In the genomic region with DNA sequence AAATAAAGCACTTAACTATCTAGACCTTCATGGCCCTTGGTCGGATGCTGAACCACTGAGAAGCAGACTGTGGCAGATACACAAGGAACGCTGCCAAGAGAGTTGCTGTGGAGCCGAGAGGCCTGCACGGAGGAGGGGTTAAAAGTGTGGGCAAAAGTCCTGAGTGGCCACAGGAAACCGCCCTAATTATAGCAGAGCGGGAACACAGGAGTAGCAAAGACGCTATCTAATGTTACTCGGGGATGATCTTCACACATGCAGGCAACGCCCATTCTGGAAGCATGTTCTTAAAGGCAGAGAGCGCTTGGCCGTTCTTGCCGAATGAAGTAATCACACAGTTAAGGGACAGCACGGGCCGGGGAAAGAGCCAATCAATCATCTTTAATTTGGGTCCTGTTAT, we compare ENCODE assay signal across 11 mouse cellular contexts. TPM values are rescaled to one million over a fixed set of nuclear protein-coding genes. Genes with fewer than 3 reads are reported as not detected.
A peak's percentile ranks its signal among the peaks of the same experiment; 100 is the strongest.
DNase-seq lines count a peak whose midpoint lies in the region; ATAC-seq and TF ChIP-seq lines count a peak whose summit lies in the region.
"Had no signal": no experiment of that assay in that cellular context is flagged by ENCODE, and none has a peak within 500 bp of the region (broad histone marks: within the 10 kb centered on the region; RNA-seq: fewer than 3 reads in every experiment).

No protein-coding gene starts in this region.

- no peaks in the 10 kb centered on the region for H3K4me1 ChIP-seq in hindbrain, embryonic 14.5 days (replicated peaks; ENCODE audit: control insufficient read depth, insufficient read depth, low read length)
- H3K4me1 ChIP-seq in hindbrain, embryonic 16.5 days (ENCODE audit: control insufficient read depth, insufficient read depth, low read depth, low read length) = no peaks in the 10 kb centered on the region
- H3K4me1 ChIP-seq in midbrain, embryonic 15.5 days = no peaks in the 10 kb centered on the region
- H3K4me1 ChIP-seq in midbrain, embryonic 14.5 days (ENCODE audit: control insufficient read depth, insufficient read depth, low read length) = no peaks in the 10 kb centered on the region
- peaks cover 7% of the 10 kb centered on the region; the same call in 1 of the 2 replicates for H3K4me1 ChIP-seq in small intestine, adult 2 months (ENCODE audit: control insufficient read depth, insufficient read depth, insufficient read length, low read length)
- H3K4me1 ChIP-seq: embryonic facial prominence, embryonic 15.5 days had no signal

- H3K27ac ChIP-seq in hindbrain, embryonic 14.5 days = no peak overlapping the region
- no peak overlapping the region for H3K27ac ChIP-seq in hindbrain, embryonic 16.5 days (ENCODE audit: low read depth, low read length)
- H3K27ac ChIP-seq in midbrain, embryonic 15.5 days = no peak overlapping the region
- H3K27ac ChIP-seq in midbrain, embryonic 14.5 days (replicated peaks; ENCODE audit: low read depth, low read length) = no peak overlapping the region
- peak overlapping the region; percentile 98 for H3K27ac ChIP-seq in small intestine, adult 2 months (ENCODE audit: insufficient read depth, low read depth, low read length)
- H3K27ac ChIP-seq: embryonic facial prominence, embryonic 15.5 days; limb, embryonic 15.5 days; macrophage had no signal

- H3K36me3 ChIP-seq in hindbrain, embryonic 14.5 days (replicated peaks; ENCODE audit: control insufficient read depth, insufficient read depth) = no peaks in the 10 kb centered on the region
- no peaks in the 10 kb centered on the region for H3K36me3 ChIP-seq in hindbrain, embryonic 16.5 days (ENCODE audit: control insufficient read depth, insufficient read depth, low read length)
- no peaks in the 10 kb centered on the region for H3K36me3 ChIP-seq in midbrain, embryonic 15.5 days (replicated peaks)
- no peaks in the 10 kb centered on the region for H3K36me3 ChIP-seq in midbrain, embryonic 14.5 days (ENCODE audit: control insufficient read depth, insufficient read depth, low read length)
- peaks cover 21% of the 10 kb centered on the region for H3K36me3 ChIP-seq in small intestine, adult 2 months (ENCODE audit: control insufficient read depth, insufficient read depth, low read length)
- H3K36me3 ChIP-seq: embryonic facial prominence, embryonic 15.5 days; limb, embryonic 15.5 days had no signal

- H3K9me3 ChIP-seq in hindbrain, embryonic 14.5 days (ENCODE audit: control insufficient read depth, low read length) = no peaks in the 10 kb centered on the region
- no peaks in the 10 kb centered on the region for H3K9me3 ChIP-seq in hindbrain, embryonic 16.5 days (ENCODE audit: control insufficient read depth, low read length)
- no peaks in the 10 kb centered on the region for H3K9me3 ChIP-seq in midbrain, embryonic 15.5 days
- H3K9me3 ChIP-seq in midbrain, embryonic 14.5 days (ENCODE audit: control insufficient read depth, low read length) = no peaks in the 10 kb centered on the region
- H3K9me3 ChIP-seq: embryonic facial prominence, embryonic 15.5 days; limb, embryonic 15.5 days had no signal

- no peak for TF ChIP-seq POLR2A in small intestine, adult 2 months (IDR thresholded peaks at IDR 0.05; ENCODE audit: low read depth, low read length)

- WGBS in hindbrain, embryonic 14.5 days = 84% methylated on average over 14 of the region's 14 CpGs
- WGBS in hindbrain, embryonic 16.5 days = 84% methylated on average over 14 of the region's 14 CpGs
- 91% methylated on average over 14 of the region's 14 CpGs for WGBS in midbrain, embryonic 15.5 days
- WGBS in midbrain, embryonic 14.5 days = 89% methylated on average over 14 of the region's 14 CpGs
- 20% methylated on average over 14 of the region's 14 CpGs for WGBS in small intestine, adult 2 months

- no peak for TF ChIP-seq CTCF in small intestine, adult 2 months (IDR thresholded peaks at IDR 0.05; ENCODE audit: extremely low read depth, insufficient read length, insufficient replicate concordance, low read depth, low read length)

- H3K4me2 ChIP-seq in hindbrain, embryonic 14.5 days (replicated peaks) = no peak overlapping the region
- no peak overlapping the region for H3K4me2 ChIP-seq in hindbrain, embryonic 16.5 days (ENCODE audit: low read length)
- H3K4me2 ChIP-seq in midbrain, embryonic 15.5 days = no peak overlapping the region
- H3K4me2 ChIP-seq in midbrain, embryonic 14.5 days (ENCODE audit: low read length) = no peak overlapping the region

- no peak for DNase-seq in hindbrain, embryonic 14.5 days (ENCODE audit: low spot score)
- DNase-seq in midbrain, embryonic 14.5 days = no peak
- DNase-seq in heart, postnatal 10 days = peak; percentile 40 to 51
- DNase-seq in right cerebral cortex, postnatal 4 days = no peak

- no peaks in the 10 kb centered on the region for H3K27me3 ChIP-seq in hindbrain, embryonic 14.5 days (ENCODE audit: control insufficient read depth, insufficient read depth, low read length)
- no peaks in the 10 kb centered on the region for H3K27me3 ChIP-seq in hindbrain, embryonic 16.5 days (replicated peaks; ENCODE audit: control insufficient read depth, insufficient read depth, low read length)
- H3K27me3 ChIP-seq in midbrain, embryonic 15.5 days (replicated peaks) = no peaks in the 10 kb centered on the region
- H3K27me3 ChIP-seq in midbrain, embryonic 14.5 days (ENCODE audit: control insufficient read depth, insufficient read depth, low read length) = no peaks in the 10 kb centered on the region
- no peaks in the 10 kb centered on the region for H3K27me3 ChIP-seq in small intestine, adult 2 months (ENCODE audit: control insufficient read depth, insufficient read depth, low read length)
- H3K27me3 ChIP-seq: embryonic facial prominence, embryonic 15.5 days; limb, embryonic 15.5 days had no signal

- no peak overlapping the region for H3K9ac ChIP-seq in hindbrain, embryonic 14.5 days
- no peak overlapping the region for H3K9ac ChIP-seq in hindbrain, embryonic 16.5 days (ENCODE audit: low read depth, low read length)
- no peak overlapping the region for H3K9ac ChIP-seq in midbrain, embryonic 15.5 days
- no peak overlapping the region for H3K9ac ChIP-seq in midbrain, embryonic 14.5 days (replicated peaks; ENCODE audit: low read length)
- H3K9ac ChIP-seq: embryonic facial prominence, embryonic 15.5 days; limb, embryonic 15.5 days had no signal

- intact Hi-C loops in heart, postnatal 10 days (cut with DNase I) = loop anchor here (1.0 to 10.0 kb wide), 3 partner anchors 230 to 390 kb away; a partner anchor contains a TSS

- ATAC-seq in hindbrain, embryonic 14.5 days (ENCODE audit: low FRiP score) = 0 out of 2 replicates have a peak, but pooled peaks have one; percentile 3
- no peak for ATAC-seq in hindbrain, embryonic 16.5 days
- peak; percentile 3 for ATAC-seq in midbrain, embryonic 15.5 days (replicated peaks)
- ATAC-seq in midbrain, embryonic 14.5 days (ENCODE audit: low FRiP score, low TSS enrichment) = no peak

- no peak overlapping the region for H3K4me3 ChIP-seq in hindbrain, embryonic 14.5 days (replicated peaks; ENCODE audit: low read length)
- H3K4me3 ChIP-seq in hindbrain, embryonic 16.5 days (ENCODE audit: low read length) = no peak overlapping the region
- H3K4me3 ChIP-seq in midbrain, embryonic 15.5 days = no peak overlapping the region
- no peak overlapping the region for H3K4me3 ChIP-seq in midbrain, embryonic 14.5 days (replicated peaks; ENCODE audit: low read depth, low read length)
- peak overlapping the region; percentile 58 for H3K4me3 ChIP-seq in small intestine, adult 2 months (ENCODE audit: low read depth, low read length)

RNA-seq across cellular contexts. Expression of a gene that starts 1.4 kb away (rescaled TPM):
- 0.30 and 0.87 TPM in 2 replicates for polyA plus RNA-seq in hindbrain, embryonic 14.5 days (2014; fragmentation: Nextera tagmentation; extraction: Ambion mirVana)
- 0.89 and 0.95 TPM in 2 replicates for polyA plus RNA-seq in hindbrain, embryonic 16.5 days (2015; fragmentation: Nextera tagmentation; extraction: Ambion mirVana)
- polyA plus RNA-seq in midbrain, embryonic 15.5 days (2015; fragmentation: Nextera tagmentation; extraction: Ambion mirVana) = 1.1 and 1.3 TPM in 2 replicates
- 0.83 and 0.90 TPM in 2 replicates for polyA plus RNA-seq in midbrain, embryonic 14.5 days (2014; fragmentation: Nextera tagmentation; extraction: Ambion mirVana)
- 10 to 100 TPM; 33.8 to 39.5 TPM for total RNA-seq in heart, postnatal 10 days (2021)
- 62.5 and 184 TPM in 2 replicates for polyA plus RNA-seq in small intestine, adult 2 months (2012; rRNA removed)
- total RNA-seq: layer of hippocampus, postnatal 36 days had no signal
- polyA plus RNA-seq: macrophage had no signal

RNA-seq across cellular contexts. Expression of a gene that starts 31.2 kb away (rescaled TPM):
- 0.60 and 0.76 TPM in 2 replicates for polyA plus RNA-seq in hindbrain, embryonic 14.5 days (2014; fragmentation: Nextera tagmentation; extraction: Ambion mirVana)
- 0.55 and 0.68 TPM in 2 replicates for polyA plus RNA-seq in hindbrain, embryonic 16.5 days (2015; fragmentation: Nextera tagmentation; extraction: Ambion mirVana)
- 0.30 and 0.61 TPM in 2 replicates for polyA plus RNA-seq in midbrain, embryonic 15.5 days (2015; fragmentation: Nextera tagmentation; extraction: Ambion mirVana)
- not detected in 2 replicates for polyA plus RNA-seq in midbrain, embryonic 14.5 days (2014; fragmentation: Nextera tagmentation; extraction: Ambion mirVana)
- not detected for total RNA-seq in heart, postnatal 10 days (2021)
- polyA plus RNA-seq in small intestine, adult 2 months (2012; rRNA removed) = 21.9 and 31.1 TPM in 2 replicates

Comparison
In these comparisons a context has a peak if more than half of its experiments do, and no peak if none do; other contexts are left out.
1. ATAC-seq: peak in hindbrain, embryonic 14.5 days (single experiment) and midbrain, embryonic 15.5 days (single experiment); none in hindbrain, embryonic 16.5 days (single experiment) and midbrain, embryonic 14.5 days (single experiment).
2. DNase-seq: peak in heart, postnatal 10 days (2 of 2); none in hindbrain, embryonic 14.5 days (single experiment), midbrain, embryonic 14.5 days (single experiment) and right cerebral cortex, postnatal 4 days (single experiment).
3. RNA of a gene that starts 1.4 kb away (polyA plus RNA-seq): 62.5 to 184 TPM in small intestine, adult 2 months; 1.1 to 1.3 TPM in midbrain, embryonic 15.5 days, 0.89 to 0.95 TPM in hindbrain, embryonic 16.5 days, 0.30 to 0.87 TPM in hindbrain, embryonic 14.5 days and 0.83 to 0.90 TPM in midbrain, embryonic 14.5 days; every median in the first group is over 10 times any median in the second.
4. RNA of a gene that starts 31.2 kb away (polyA plus RNA-seq): 21.9 to 31.1 TPM in small intestine, adult 2 months; 0.55 to 0.68 TPM in hindbrain, embryonic 16.5 days, 0.60 to 0.76 TPM in hindbrain, embryonic 14.5 days, 0.30 to 0.61 TPM in midbrain, embryonic 15.5 days and not detected in midbrain, embryonic 14.5 days; every median in the first group is over 10 times any median in the second.